Mouse (Mus musculus): ENCODE measurements around the gene Olfr455.

Gene Olfr455

DNA sequence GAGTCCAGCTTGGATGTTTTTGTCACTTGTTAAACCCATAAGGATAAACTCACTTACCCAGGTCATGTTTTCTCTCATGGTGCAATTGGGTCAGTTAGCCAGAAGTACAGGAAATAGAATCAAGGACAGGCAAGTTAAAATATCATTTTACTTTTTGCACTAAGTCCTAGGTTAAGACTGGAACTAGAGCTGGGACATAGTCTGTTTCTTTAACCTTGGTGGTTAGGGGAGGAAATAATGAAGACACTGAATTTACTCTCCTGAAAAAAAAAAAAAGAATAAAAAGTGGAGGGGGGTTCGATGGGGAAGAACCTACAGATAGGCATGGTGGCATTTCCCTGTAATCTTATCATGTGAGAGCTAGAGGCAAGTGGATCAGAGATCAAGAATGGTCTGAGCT lies 60.3 kb downstream of the Olfr455 start, which contains the start of gene Olfr456:
TSS of gene Olfr456 (minus strand) at position 101 of the 400 bp plus-strand sequence.
- no peak for DNase-seq (ENCODE audit: low read depth, low spot score)

Measured in A20 (cell line).